Mouse (Mus musculus) right cerebral cortex, postnatal 14 days (tissue): Measurements from ENCODE around the gene Heatr4.

Source experiments
- DNase-seq: peaks from one replicate; pipeline ENCODE4 v3.0.0; 2022

The Heatr4 gene

DNA sequence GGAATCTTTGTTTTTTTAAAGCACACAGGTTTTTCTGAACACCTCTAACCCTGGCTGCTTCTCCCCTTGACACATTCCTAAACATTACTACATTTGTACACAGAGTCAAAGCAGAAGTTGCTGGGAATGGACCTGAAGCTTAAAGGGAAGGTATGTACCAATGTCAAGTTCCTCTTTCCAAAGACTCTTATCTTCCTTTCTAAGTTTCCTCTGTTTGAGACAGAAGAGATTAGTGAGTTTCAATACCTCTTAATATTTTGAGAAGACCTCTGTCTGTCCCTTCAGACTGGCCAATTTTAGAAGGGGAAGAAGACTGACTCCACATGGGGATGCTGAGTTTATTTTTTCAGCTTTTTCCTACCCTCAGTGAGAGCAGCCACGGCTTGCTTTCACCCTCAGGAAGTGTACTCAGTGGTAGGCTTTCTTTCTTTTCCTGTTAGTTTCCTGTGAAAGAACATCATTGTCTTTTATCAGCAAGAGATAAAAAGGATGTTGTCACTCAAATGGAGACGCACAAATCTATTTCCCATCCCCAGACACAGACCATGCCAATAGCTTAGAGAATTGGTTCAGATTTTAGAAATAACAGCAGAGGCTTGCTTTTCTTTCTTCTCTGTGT lies 55.4 kb downstream of the Heatr4 start:
- no peak for DNase-seq

- no peak for DNase-seq
These were observed 56.9 kb downstream of the Heatr4 start for GRCm38 (mm10) chr12:83927747-83928146.

- no peak for DNase-seq
These were observed 58.6 kb downstream of the Heatr4 start for GRCm38 (mm10) chr12:83926061-83926460.

- DNase-seq: no peak
These were observed 59.4 kb downstream of the Heatr4 start for GRCm38 (mm10) chr12:83925160-83925703.

GRCm38 (mm10) chr12:83924332-83924731 lies 60.3 kb downstream of the Heatr4 start:
- DNase-seq: no peak

- DNase-seq: no peak
These were observed 61.2 kb downstream of the Heatr4 start for GRCm38 (mm10) chr12:83923486-83923859.

DNA sequence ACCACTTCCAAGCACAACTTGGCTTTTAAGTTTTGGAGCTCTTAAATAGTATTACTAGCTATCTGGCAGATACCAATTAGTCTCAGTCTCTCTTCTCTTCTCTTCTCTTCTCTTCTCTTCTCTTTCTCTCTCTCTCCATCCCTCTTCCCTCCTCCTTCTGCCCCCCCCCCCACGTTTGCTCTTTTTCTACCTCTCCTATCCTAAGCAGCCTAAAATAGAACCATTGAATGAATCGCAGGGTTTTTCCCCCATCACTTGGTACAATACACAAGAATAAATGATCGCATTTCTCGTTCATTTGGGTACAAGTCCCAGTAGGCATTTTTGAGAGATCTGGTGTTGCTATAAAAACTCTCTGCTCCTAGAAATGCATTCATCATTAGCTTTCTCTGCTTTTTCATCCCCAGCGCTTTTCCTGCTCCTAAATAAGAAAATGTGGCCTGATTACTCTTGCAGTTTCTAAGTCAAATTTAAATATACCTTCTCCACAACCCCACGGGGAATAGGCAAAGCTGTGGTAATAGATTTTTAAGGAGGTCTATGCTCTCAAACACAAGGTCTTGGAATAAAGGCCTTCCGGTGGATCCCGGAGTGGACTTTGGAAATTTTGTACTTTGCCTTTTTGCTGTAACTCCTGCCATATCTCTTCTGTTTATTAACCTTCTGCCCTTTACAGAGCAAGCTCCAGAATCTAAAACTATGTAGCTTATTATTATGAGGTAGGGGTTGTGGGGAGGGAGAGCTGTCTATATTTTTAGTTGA lies 61.7 kb downstream of the Heatr4 start:
- DNase-seq: no peak

DNA sequence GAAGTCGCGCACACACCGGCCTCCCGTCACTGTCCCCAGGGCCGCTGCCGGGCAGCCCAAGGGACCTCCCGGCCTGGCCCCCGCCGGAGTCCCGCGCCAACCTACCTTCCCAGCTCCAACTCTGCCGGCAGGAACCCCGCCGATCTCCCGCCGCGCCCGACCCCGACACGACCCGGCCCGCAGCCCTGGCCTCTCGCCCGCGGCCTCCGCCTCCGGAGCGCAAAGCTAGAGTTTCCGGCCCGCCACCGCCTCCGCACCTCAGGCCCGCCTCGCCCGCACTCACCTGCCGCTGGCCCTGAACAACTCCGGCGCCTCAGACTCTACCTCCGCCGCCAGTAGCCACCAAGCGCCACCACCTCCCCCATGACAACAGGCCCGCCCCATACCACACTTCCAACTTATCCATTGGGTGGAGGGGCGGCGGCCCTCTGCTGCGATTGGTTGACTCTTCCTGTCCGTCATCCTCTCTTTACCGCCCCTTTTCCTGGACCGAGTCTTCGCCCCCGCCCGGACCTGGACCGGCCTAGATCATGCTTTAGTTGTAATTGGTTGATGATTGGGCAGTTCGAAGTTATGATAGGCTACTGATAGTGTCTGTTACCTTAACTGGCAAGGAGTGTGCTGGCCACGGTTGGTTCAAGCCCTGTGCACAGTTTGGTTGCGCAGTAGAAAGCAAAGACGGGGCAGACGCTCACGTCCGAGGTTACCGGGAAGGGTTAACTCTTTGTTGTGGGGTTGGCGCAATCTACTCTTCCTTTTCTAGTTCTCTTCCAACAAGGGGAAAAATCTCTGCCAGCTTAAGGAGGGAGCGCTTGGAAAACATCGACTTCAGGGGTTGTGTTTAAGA lies 62.9 kb downstream of the Heatr4 start, which contains the start of gene Numb:
Gene Numb (minus strand): TSS at position 400 of the 847 bp plus-strand sequence.
- DNase-seq: peak; percentile 96

DNA sequence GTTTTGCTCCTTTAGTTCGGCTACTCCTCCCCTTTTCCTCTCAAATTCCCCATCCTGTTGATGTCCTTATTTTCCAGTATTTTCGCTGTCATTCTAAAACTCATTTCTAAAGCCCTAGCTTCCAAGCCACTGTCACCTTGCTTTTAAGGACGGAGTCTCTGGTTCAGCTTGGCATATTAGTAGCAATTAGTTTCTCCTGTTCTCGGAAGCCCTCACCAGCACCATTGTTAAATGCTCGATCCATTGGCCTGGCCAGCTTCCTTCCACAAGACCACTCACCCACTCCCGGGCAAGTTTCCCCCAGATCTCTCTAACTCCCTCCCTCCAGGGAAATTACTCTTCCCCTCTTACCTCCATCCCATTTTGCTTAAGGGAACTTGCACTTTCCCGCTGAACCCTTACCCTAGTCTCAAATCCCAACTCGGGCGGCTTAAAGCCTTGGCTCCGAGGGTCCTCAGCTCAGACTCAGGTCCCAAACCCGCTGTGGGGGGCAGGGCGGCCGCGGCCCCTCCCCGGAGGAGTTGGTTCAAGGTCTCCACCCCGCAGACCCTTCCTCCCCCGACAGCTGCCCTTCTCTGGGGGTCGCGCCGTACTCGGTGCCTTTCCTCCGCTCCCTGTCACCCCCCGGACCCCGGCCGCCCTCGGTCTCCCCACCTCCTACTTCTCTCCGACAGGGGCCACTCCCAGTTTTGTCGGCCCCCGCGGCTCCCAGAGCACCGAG lies 63.8 kb downstream of the Heatr4 start:
- DNase-seq: peak; percentile 22

DNA sequence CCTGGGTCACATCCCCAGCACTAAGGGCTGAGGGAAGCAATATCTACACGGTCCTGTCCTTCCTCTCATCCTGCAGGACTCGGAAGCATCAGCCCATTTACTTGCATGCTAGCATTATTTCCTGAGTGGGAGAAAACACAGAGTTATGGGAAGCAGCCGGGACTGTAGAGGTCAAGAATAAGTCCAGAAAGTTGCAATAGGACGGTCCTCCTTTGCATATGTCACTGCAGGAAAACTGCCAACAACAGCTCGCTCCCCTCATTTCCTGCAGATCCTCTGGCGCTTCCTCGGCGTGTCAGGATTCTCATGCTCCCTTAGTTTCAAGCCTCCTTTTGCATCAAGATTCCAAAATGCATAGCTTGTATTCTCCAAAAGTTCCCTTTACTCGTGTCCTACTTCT lies 67.8 kb downstream of the Heatr4 start:
- no peak for DNase-seq

DNA sequence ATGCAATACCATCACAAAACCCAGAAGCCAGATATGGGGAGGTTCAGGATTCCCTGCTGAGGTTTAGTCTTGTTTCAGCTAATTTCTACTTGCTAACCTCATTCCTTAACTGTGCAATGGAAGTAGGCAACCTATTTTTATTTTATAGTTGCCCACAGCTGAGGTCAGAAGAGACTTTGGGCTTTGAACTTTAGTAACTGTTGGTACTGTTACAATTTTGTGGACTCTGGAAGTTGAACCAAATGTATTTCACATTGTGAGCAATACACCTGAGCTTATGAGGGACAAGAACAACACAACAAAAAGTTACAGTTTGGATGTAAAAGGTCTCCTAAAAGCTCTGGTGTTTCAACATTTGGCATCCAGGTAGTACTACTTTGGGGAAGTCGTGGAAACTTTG lies 69.9 kb downstream of the Heatr4 start:
- DNase-seq: no peak

- no peak for DNase-seq
These were observed 70.4 kb downstream of the Heatr4 start for GRCm38 (mm10) chr12:83914202-83914740.

DNA sequence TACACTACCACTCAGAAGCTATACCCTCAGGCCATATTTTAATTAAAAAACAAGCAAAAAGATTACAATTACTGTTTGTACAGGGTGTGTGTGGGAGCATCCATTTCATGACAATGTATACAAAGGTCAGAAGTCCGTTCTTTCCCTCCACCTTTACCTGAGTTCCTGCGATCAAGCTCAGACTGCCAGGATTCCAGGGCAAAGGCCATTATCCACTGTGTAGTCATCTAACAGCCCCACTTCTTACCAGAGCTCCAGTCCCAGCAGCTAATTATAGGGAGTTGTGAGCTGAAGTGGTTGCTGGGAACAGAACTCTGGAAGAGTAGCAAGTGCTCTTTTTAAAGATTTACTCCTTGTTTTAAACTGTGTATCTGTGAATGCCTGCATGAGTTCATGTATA lies 74.2 kb downstream of the Heatr4 start:
- no peak for DNase-seq
